Mouse (Mus musculus) embryo, embryonic 10 days (tissue): ENCODE results near the gene Pknox2.

ENCODE experiments used
- DNase-seq: peaks from one replicate; pipeline ENCODE4 v3.0.0-alpha.2; 2015; ENCODE audit warnings: low spot score

Gene Pknox2

GRCm38 (mm10) chr9:36882034-36882745 is 265.0 kb downstream of the Pknox2 start:
- no peak for DNase-seq

- no peak for DNase-seq
These were observed 265.6 kb downstream of the Pknox2 start for GRCm38 (mm10) chr9:36881615-36882014.

GRCm38 (mm10) chr9:36876787-36877186 is 270.4 kb downstream of the Pknox2 start:
- DNase-seq, result no peak

- no peak for DNase-seq
These were observed 270.9 kb downstream of the Pknox2 start for GRCm38 (mm10) chr9:36876313-36876712.

- no peak for DNase-seq
These were observed 273.4 kb downstream of the Pknox2 start for GRCm38 (mm10) chr9:36873796-36874195.

GRCm38 (mm10) chr9:36870263-36870662 is 276.9 kb downstream of the Pknox2 start:
- no peak for DNase-seq

GRCm38 (mm10) chr9:36868662-36869061 is 278.5 kb downstream of the Pknox2 start:
- DNase-seq, result no peak

GRCm38 (mm10) chr9:36864862-36865813 is 282.1 kb downstream of the Pknox2 start:
- DNase-seq, result peak; percentile 16

GRCm38 (mm10) chr9:36863694-36864093 is 283.5 kb downstream of the Pknox2 start:
- DNase-seq, result no peak

- DNase-seq, result no peak
These were observed 284.6 kb downstream of the Pknox2 start for GRCm38 (mm10) chr9:36862576-36862975.

GRCm38 (mm10) chr9:36858677-36859076 is 288.5 kb downstream of the Pknox2 start:
- DNase-seq, result peak; percentile 13

- peak; percentile 9 for DNase-seq
These were observed 289.6 kb downstream of the Pknox2 start for GRCm38 (mm10) chr9:36857476-36858117.

GRCm38 (mm10) chr9:36856351-36856750 is 290.9 kb downstream of the Pknox2 start:
- no peak for DNase-seq

GRCm38 (mm10) chr9:36852175-36852574 is 295.0 kb downstream of the Pknox2 start:
- no peak for DNase-seq

- DNase-seq, result no peak
These were observed 297.1 kb downstream of the Pknox2 start for GRCm38 (mm10) chr9:36850091-36850490.

- no peak for DNase-seq
These were observed 298.5 kb downstream of the Pknox2 start for GRCm38 (mm10) chr9:36848661-36849060.

- DNase-seq, result no peak
These were observed 300.9 kb downstream of the Pknox2 start for GRCm38 (mm10) chr9:36846346-36846745.
